In the genomic region with DNA sequence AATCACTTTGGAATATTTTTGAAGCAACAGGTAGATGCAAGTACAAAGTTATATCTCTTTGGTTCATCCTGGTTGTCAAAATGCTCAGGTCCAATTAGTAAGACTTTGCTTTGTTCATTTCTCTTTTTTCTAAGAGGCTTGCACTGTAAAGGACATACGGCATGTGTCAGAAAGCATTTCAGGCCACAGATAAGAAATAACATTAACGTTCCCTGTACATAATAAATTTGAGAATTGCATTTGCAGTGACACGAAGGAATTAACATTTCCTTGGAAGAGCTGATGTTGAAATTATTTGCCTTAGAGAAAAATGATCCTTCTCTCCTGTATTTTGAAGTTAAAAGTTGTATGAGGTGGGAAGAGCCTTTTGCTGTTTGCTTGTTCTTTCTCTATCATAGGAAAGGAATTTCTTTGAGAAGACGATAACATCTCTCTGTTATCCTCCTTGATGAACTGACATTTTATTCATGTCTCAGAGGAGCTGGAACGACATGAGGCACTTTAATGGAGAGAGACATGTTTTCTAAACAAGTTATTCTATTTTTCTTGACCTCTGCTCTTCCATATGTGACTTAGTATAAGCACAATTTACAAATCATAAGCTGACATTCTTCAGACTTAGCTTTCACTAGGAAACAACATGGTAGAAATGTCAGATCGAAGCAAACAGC, we compare ENCODE assay signal across 21 mouse cellular contexts. TPM values are rescaled to one million over a fixed set of nuclear protein-coding genes. Genes with fewer than 3 reads are reported as not detected.
DNase-seq lines count a peak whose midpoint lies in the region; ATAC-seq and TF ChIP-seq lines count a peak whose summit lies in the region.
"Had no signal": no experiment of that assay in that cellular context is flagged by ENCODE, and none has a peak within 500 bp of the region (broad histone marks: within the 10 kb centered on the region; RNA-seq: fewer than 3 reads in every experiment).

No protein-coding gene starts in this region.

- no peaks in the 10 kb centered on the region for H3K27me3 ChIP-seq in lung, embryonic 14.5 days (ENCODE audit: insufficient read depth, low read length)
- no peaks in the 10 kb centered on the region for H3K27me3 ChIP-seq in lung, embryonic 16.5 days (ENCODE audit: control insufficient read depth, insufficient read depth, low read depth, low read length)
- H3K27me3 ChIP-seq: embryonic facial prominence, embryonic 13.5 days; embryonic facial prominence, embryonic 15.5 days; forebrain, embryonic 12.5 days had no signal

- TF ChIP-seq CTCF in lung, embryonic 14.5 days (IDR thresholded peaks at IDR 0.05; ENCODE audit: low read depth): no peak

- H3K9ac ChIP-seq in lung, embryonic 14.5 days: no peak overlapping the region
- H3K9ac ChIP-seq in lung, embryonic 16.5 days (ENCODE audit: low read length): no peak overlapping the region
- H3K9ac ChIP-seq: embryonic facial prominence, embryonic 13.5 days; embryonic facial prominence, embryonic 15.5 days; forebrain, embryonic 12.5 days had no signal

- no peaks in the 10 kb centered on the region for H3K9me3 ChIP-seq in lung, embryonic 14.5 days (ENCODE audit: low read depth, low read length)
- H3K9me3 ChIP-seq in lung, embryonic 16.5 days (ENCODE audit: control insufficient read depth, low read length): no peaks in the 10 kb centered on the region
- H3K9me3 ChIP-seq: embryonic facial prominence, embryonic 13.5 days; embryonic facial prominence, embryonic 15.5 days; forebrain, embryonic 10.5 days; forebrain, embryonic 12.5 days had no signal

- WGBS in lung, embryonic 14.5 days: 31% methylated on average over 6 of the region's 6 CpGs
- WGBS in lung, embryonic 16.5 days: 37% methylated on average over 6 of the region's 6 CpGs

- H3K36me3 ChIP-seq in lung, embryonic 14.5 days (ENCODE audit: insufficient read depth): no peaks in the 10 kb centered on the region
- no peaks in the 10 kb centered on the region for H3K36me3 ChIP-seq in lung, embryonic 16.5 days (ENCODE audit: control insufficient read depth, insufficient read depth, low read length)
- H3K36me3 ChIP-seq: embryonic facial prominence, embryonic 13.5 days; embryonic facial prominence, embryonic 15.5 days; forebrain, embryonic 10.5 days; forebrain, embryonic 12.5 days had no signal

- peak; percentile 85 for ATAC-seq in lung, embryonic 14.5 days (ENCODE audit: insufficient read depth)
- peak; percentile 75 for ATAC-seq in lung, embryonic 16.5 days (ENCODE audit: low read depth)
- ATAC-seq: forebrain, embryonic 14.5 days; forebrain, embryonic 16.5 days had no signal

- no peak overlapping the region for H3K27ac ChIP-seq in lung, embryonic 14.5 days (ENCODE audit: low read depth)
- H3K27ac ChIP-seq in lung, embryonic 16.5 days (ENCODE audit: low read length): no peak overlapping the region
- H3K27ac ChIP-seq: embryonic facial prominence, embryonic 13.5 days; embryonic facial prominence, embryonic 15.5 days; forebrain, embryonic 10.5 days; forebrain, embryonic 12.5 days had no signal

- H3K4me2 ChIP-seq in lung, embryonic 14.5 days: no peak overlapping the region
- no peak overlapping the region for H3K4me2 ChIP-seq in lung, embryonic 16.5 days (ENCODE audit: low read depth, low read length)
- H3K4me2 ChIP-seq: embryonic facial prominence, embryonic 13.5 days; embryonic facial prominence, embryonic 15.5 days; forebrain, embryonic 12.5 days had no signal

- no peak overlapping the region for H3K4me3 ChIP-seq in lung, embryonic 14.5 days (ENCODE audit: low read depth, low read length)
- no peak overlapping the region for H3K4me3 ChIP-seq in lung, embryonic 16.5 days (ENCODE audit: low read length)
- H3K4me3 ChIP-seq: embryonic facial prominence, embryonic 13.5 days; embryonic facial prominence, embryonic 15.5 days; erythroblast, embryonic 14.5 days; forebrain, embryonic 10.5 days; forebrain, embryonic 12.5 days had no signal

- H3K4me1 ChIP-seq in lung, embryonic 14.5 days (ENCODE audit: insufficient read depth): no peaks in the 10 kb centered on the region
- H3K4me1 ChIP-seq in lung, embryonic 16.5 days (replicated peaks; ENCODE audit: control insufficient read depth, insufficient read depth, low read length): no peaks in the 10 kb centered on the region
- H3K4me1 ChIP-seq: embryonic facial prominence, embryonic 13.5 days; embryonic facial prominence, embryonic 15.5 days; forebrain, embryonic 10.5 days; forebrain, embryonic 12.5 days had no signal

- DNase-seq in lung, embryonic 14.5 days: peak; percentile 78
- no peak for DNase-seq in lung, postnatal 25 days (ENCODE audit: low spot score)
- DNase-seq in lung, postnatal 36 days: no peak
- DNase-seq: adrenal gland, adult 2 months; adrenal gland, postnatal 10 days; adrenal gland, postnatal 25 days; cerebellum, adult 11 months; cerebellum, adult 18-20 months; cerebellum, adult 8-10 months; cerebellum, adult 9-11 months; cerebellum, postnatal 14 days; cerebellum, postnatal 36 days; embryo, embryonic 11 days had no signal

RNA-seq across cellular contexts. Expression of a gene that starts 36.2 kb away (rescaled TPM):
- 35.4 and 40.8 TPM in 2 replicates for polyA plus RNA-seq in lung, embryonic 14.5 days (2014; fragmentation: Nextera tagmentation; extraction: Ambion mirVana)
- 39.8 and 40.6 TPM in 2 replicates for polyA plus RNA-seq in lung, embryonic 16.5 days (2015; fragmentation: Nextera tagmentation; extraction: Ambion mirVana)
